Mouse (Mus musculus): ENCODE measurements around the gene Oas1d.
"Not testable (repeated sequence)": the region's sequence is repeated elsewhere in the genome, so short reads cannot be mapped to it uniquely, and the experiment has no call there.

Gene Oas1d

GRCm38 (mm10) chr5:120900666-120901065 lies 13.7 kb upstream of the Oas1d start:
- no peak for DNase-seq (ENCODE audit: low read depth, low spot score)

GRCm38 (mm10) chr5:120902056-120902455 lies 12.3 kb upstream of the Oas1d start:
- DNase-seq (ENCODE audit: low read depth, low spot score), result no peak

GRCm38 (mm10) chr5:120906791-120907733 lies 7.3 kb upstream of the Oas1d start, which contains the start of gene Oas1a:
Oas1a (minus strand) TSS chr5:120907521.
- peak; percentile 21 for DNase-seq (ENCODE audit: low read depth, low spot score)

- no peak for DNase-seq (ENCODE audit: low read depth, low spot score)
These were observed 6.0 kb upstream of the Oas1d start for GRCm38 (mm10) chr5:120908196-120908920.

GRCm38 (mm10) chr5:120919156-120919935 lies 5.0 kb downstream of the Oas1d start:
- not testable (repeated sequence) for DNase-seq (ENCODE audit: low read depth, low spot score)

- no peak for DNase-seq (ENCODE audit: low read depth, low spot score)
These were observed 6.0 kb downstream of the Oas1d start for GRCm38 (mm10) chr5:120920296-120920695.

- no peak for DNase-seq (ENCODE audit: low read depth, low spot score)
These were observed 9.6 kb downstream of the Oas1d start for GRCm38 (mm10) chr5:120923969-120924368.

- DNase-seq (ENCODE audit: low read depth, low spot score), result not testable (repeated sequence)
These were observed 10.2 kb downstream of the Oas1d start for GRCm38 (mm10) chr5:120924520-120924919.

GRCm38 (mm10) chr5:120926311-120926710 lies 12.0 kb downstream of the Oas1d start:
- not testable (repeated sequence) for DNase-seq (ENCODE audit: low read depth, low spot score)

- no peak for DNase-seq (ENCODE audit: low read depth, low spot score)
These were observed 12.7 kb downstream of the Oas1d start for GRCm38 (mm10) chr5:120927036-120927435.

GRCm38 (mm10) chr5:120933966-120934365 lies 19.6 kb downstream of the Oas1d start:
- DNase-seq (ENCODE audit: low read depth, low spot score), result no peak

- no peak for DNase-seq (ENCODE audit: low read depth, low spot score)
These were observed 23.5 kb downstream of the Oas1d start for GRCm38 (mm10) chr5:120937841-120938240.

- no peak for DNase-seq (ENCODE audit: low read depth, low spot score)
These were observed 24.2 kb downstream of the Oas1d start for GRCm38 (mm10) chr5:120938586-120938985.

GRCm38 (mm10) chr5:120942076-120942475 lies 27.7 kb downstream of the Oas1d start:
- no peak for DNase-seq (ENCODE audit: low read depth, low spot score)

- no peak for DNase-seq (ENCODE audit: low read depth, low spot score)
These were observed 38.0 kb downstream of the Oas1d start for GRCm38 (mm10) chr5:120952242-120952770.

- DNase-seq (ENCODE audit: low read depth, low spot score), result peak; percentile 53
These were observed 39.6 kb downstream of the Oas1d start for GRCm38 (mm10) chr5:120953974-120954373.

- DNase-seq (ENCODE audit: low read depth, low spot score), result no peak
These were observed 46.7 kb downstream of the Oas1d start for GRCm38 (mm10) chr5:120961004-120961403.

GRCm38 (mm10) chr5:120966156-120966555 lies 51.8 kb downstream of the Oas1d start:
- DNase-seq (ENCODE audit: low read depth, low spot score), result no peak

- DNase-seq (ENCODE audit: low read depth, low spot score), result no peak
These were observed 52.6 kb downstream of the Oas1d start for GRCm38 (mm10) chr5:120966894-120967293.

GRCm38 (mm10) chr5:120967355-120968133 lies 53.2 kb downstream of the Oas1d start:
- DNase-seq (ENCODE audit: low read depth, low spot score), result no peak

- DNase-seq (ENCODE audit: low read depth, low spot score), result no peak
These were observed 53.8 kb downstream of the Oas1d start for GRCm38 (mm10) chr5:120968134-120968532.
